Mouse (Mus musculus) C2C12 (cell line): ENCODE data around the gene Fam126a. TPM values are rescaled to one million over a fixed set of nuclear protein-coding genes. Genes with fewer than 3 reads are reported as not detected.

ENCODE experiments used
- H3K27me3 ChIP-seq: one replicate; pipeline ENCODE4 v1.6.1; 2011; ENCODE audit not compliant: control insufficient read depth, insufficient read depth, insufficient read length
- H3K36me3 ChIP-seq: one replicate; pipeline ENCODE4 v1.6.1; 2011; ENCODE audit not compliant: control insufficient read depth, insufficient read depth
- H3K4me3 ChIP-seq: one replicate; pipeline ENCODE4 v1.5.1; 2011; ENCODE audit warnings: mild to moderate bottlenecking, control low read depth; ENCODE audit not compliant: poor library complexity, insufficient read depth, severe bottlenecking
- H3K79me2 ChIP-seq: one replicate; pipeline ENCODE4 v1.6.1; 2011; ENCODE audit not compliant: control insufficient read depth, insufficient read depth
- H3K79me3 ChIP-seq: one replicate; pipeline ENCODE4 v1.6.1; 2011; ENCODE audit warnings: low read depth, control low read depth
- H3ac ChIP-seq: one replicate; pipeline ENCODE3; 2011; ENCODE audit warnings: low read depth; ENCODE audit not compliant: control insufficient read depth, insufficient read length
- CEBPB ChIP-seq: IDR thresholded peaks from one replicate; pipeline ENCODE4 v1.6.1; 2011; ENCODE audit warnings: low read depth, mild to moderate bottlenecking, control low read depth, moderate library complexity
- CTCF ChIP-seq: IDR thresholded peaks from one replicate; pipeline ENCODE4 v1.5.1; 2011; ENCODE audit not compliant: control insufficient read depth, insufficient read depth, insufficient read length
- FOSL1 ChIP-seq: IDR thresholded peaks from one replicate; pipeline ENCODE4 v1.8.0; 2011; ENCODE audit warnings: mild to moderate bottlenecking, low read length; ENCODE audit not compliant: poor library complexity, insufficient read depth, severe bottlenecking
- MAX ChIP-seq: IDR thresholded peaks from one replicate; pipeline ENCODE4 v1.6.1; 2011; ENCODE audit warnings: mild to moderate bottlenecking, control low read depth
- MYOD1 ChIP-seq: IDR thresholded peaks from one replicate; pipeline ENCODE4 v1.6.1; 2011; ENCODE audit warnings: low read depth; ENCODE audit not compliant: control insufficient read depth, insufficient read length
- MYOG ChIP-seq: IDR thresholded peaks from one replicate; pipeline ENCODE4 v1.6.1; 2011; ENCODE audit not compliant: control insufficient read depth, insufficient read length; ENCODE audit errors: extremely low read depth
- USF1 ChIP-seq: IDR thresholded peaks from one replicate; pipeline ENCODE4 v1.6.1; 2011; ENCODE audit warnings: low read depth, mild to moderate bottlenecking, control low read depth, moderate library complexity
- polyA plus RNA-seq: library from polyadenylated mRNA; unstranded; fragments of >200 nt; fragmentation: generic; extraction: Trizol; gene quantifications from one replicate; pipeline ENCODE4 v1.2.1, GENCODE M21; 2012; ENCODE audit warnings: missing spikeins

Gene Fam126a
- polyA plus RNA-seq, 1 experiment, result 10.1 TPM

DNA sequence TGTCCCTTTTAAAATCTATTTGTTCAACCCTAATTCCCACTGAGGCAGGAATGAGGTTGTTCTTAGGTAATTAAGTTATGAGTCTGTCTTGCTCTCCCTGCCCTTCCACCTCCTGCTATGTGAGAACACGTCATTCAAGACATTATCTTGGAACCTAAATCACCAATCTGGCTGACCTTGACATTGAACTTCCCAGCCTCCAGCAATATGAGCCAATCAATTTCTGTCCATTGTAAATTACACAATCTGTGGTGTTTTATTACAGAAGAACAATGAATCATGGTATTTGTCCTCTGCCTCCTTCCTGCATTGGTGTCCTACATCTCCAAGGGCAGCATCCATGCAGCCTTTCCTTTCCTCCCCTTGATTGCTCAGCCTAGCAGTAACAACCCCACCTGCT, 13.9 kb upstream of the Fam126a start:
- Histone ChIP-seq H3K79me2 (no peaks in the 10 kb centered on the region), H3K4me3 (no peak overlapping the region), H3K79me3 (no peaks in the 10 kb centered on the region), H3K27me3 (no peaks in the 10 kb centered on the region), H3ac (no peak overlapping the region), H3K36me3 (no peaks in the 10 kb centered on the region)
- TF ChIP-seq CTCF (no peak), CEBPB (peak; percentile 43)

DNA sequence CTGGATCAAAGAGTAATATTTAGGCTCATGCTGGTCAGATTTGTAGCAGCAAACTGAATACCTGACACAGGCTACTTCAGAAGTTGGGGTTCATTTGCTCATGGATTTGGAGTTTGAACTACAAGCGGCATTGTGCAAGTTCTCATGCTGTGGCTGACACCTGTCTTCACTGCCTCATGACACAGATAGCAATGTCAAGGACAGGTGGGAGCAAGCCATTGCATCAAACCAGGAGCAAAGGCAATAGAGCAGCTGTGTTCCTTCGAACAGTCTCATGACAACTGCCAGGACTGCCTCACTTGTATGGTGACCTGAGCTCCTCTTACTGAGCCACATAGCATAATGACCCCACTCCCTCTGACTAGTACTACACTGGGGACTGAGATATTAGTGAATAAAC, 12.9 kb upstream of the Fam126a start:
- H3K79me2 ChIP-seq, result no peaks in the 10 kb centered on the region
- H3K4me3 ChIP-seq, result no peak overlapping the region
- no peaks in the 10 kb centered on the region for H3K27me3 ChIP-seq
- no peaks in the 10 kb centered on the region for H3K36me3 ChIP-seq
- no peak for TF ChIP-seq MYOD1
- TF ChIP-seq FOSL1, result no peak
- TF ChIP-seq CEBPB, result no peak
- H3K79me3 ChIP-seq, result no peaks in the 10 kb centered on the region
- no peak overlapping the region for H3ac ChIP-seq

DNA sequence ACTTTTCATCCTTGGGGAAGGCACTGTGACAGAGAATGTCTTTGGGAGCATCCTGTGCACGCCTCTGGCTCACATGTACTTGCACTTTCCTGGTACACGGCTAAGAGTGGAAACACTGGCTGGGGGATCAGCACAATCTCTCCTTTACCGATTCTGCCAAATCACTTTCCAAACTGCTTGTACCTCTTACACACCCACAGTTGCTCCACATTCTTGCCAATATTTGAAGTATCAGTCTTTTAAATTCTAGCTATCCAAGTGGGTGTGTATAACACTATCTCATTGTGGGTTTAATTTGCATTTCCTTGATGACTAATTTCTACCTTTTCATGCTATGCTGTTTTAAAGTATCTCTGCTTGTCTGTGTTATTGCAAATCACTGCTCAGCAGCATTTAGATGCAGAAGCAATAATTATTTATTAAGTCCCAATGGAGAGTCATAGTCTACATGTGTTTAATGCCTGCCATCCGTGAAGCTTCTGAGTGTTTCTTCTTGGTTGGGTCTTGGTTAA, 10.9 kb upstream of the Fam126a start:
- TF ChIP-seq CTCF, result no peak
- no peak for TF ChIP-seq MYOG
- no peak for TF ChIP-seq MAX
- no peak for TF ChIP-seq CEBPB
- TF ChIP-seq MYOD1, result no peak
- TF ChIP-seq USF1, result no peak
- no peak for TF ChIP-seq FOSL1
- no peak overlapping the region for H3ac ChIP-seq
- H3K79me2 ChIP-seq, result no peaks in the 10 kb centered on the region
- no peak overlapping the region for H3K4me3 ChIP-seq
- H3K36me3 ChIP-seq, result no peaks in the 10 kb centered on the region
- no peaks in the 10 kb centered on the region for H3K79me3 ChIP-seq
- H3K27me3 ChIP-seq, result no peaks in the 10 kb centered on the region

DNA sequence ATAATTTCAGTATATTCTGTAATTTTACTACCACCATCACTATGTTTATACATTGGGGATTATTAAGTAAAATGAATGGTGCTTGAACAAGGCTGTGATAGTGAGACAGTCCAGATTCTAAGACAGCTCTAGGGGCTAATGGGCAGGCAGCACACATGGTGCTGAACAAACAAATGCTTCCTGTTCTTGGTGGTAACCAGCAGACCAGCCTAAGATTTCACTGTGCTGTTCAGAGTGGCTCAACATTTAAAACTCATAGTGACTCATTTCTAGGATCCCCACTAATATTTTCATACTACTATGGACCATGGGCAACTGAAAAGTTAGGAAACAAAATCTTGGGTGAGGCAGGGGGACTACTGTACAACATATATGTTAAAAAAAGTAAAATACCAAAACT, 10.1 kb upstream of the Fam126a start:
- Histone ChIP-seq H3K4me3 (no peak overlapping the region), H3ac (no peak overlapping the region), H3K36me3 (no peaks in the 10 kb centered on the region), H3K27me3 (no peaks in the 10 kb centered on the region), H3K79me2 (no peaks in the 10 kb centered on the region), H3K79me3 (no peaks in the 10 kb centered on the region)
- TF ChIP-seq USF1, result no peak
- no peak for TF ChIP-seq MYOG
- no peak for TF ChIP-seq CTCF
- no peak for TF ChIP-seq FOSL1
- TF ChIP-seq MAX, result no peak
- no peak for TF ChIP-seq CEBPB
- TF ChIP-seq MYOD1, result no peak

DNA sequence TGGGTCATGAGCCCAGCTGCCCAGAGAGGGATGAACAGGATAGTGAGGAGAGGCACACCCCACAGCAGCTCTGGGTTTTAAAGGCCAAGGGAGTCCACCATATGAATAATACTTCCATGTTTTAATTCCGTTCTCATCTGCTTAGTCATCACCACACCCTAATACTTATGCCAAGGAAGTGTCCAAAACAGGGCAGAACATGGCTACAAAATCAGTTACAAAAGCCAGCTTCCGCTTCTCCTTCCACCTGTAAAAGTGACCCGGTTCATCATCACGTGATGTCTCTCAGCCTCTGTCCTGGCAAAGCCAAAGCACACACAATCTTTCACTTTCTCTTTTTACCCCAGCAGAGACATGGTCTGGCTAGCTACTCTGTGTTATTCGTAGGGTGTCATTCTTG, 8.9 kb upstream of the Fam126a start:
- Histone ChIP-seq H3K79me2 (no peaks in the 10 kb centered on the region), H3K79me3 (no peaks in the 10 kb centered on the region), H3K4me3 (no peak overlapping the region), H3K36me3 (no peaks in the 10 kb centered on the region), H3K27me3 (no peaks in the 10 kb centered on the region), H3ac (no peak overlapping the region)
- TF ChIP-seq CEBPB (no peak), MYOG (no peak), USF1 (peak; percentile 97)

DNA sequence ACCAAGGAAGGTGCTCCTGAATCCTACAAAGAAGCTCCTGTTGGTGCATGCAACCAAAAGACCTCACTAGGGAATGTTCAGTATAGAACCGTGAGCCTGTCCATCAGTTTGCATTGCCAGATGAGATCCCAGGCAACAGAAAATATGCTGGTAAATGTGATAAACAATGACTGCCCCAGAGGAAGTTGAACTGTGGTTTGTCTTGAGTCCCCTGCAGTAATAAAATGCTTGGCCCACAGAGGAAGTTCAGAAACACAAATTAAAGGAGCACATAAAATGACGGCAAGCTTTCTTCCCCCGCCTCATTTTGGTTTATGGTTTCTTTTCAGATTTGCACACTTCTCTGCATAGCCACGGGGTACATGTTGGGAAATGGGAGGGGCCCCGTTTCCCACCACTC, 8.3 kb upstream of the Fam126a start:
- Histone ChIP-seq H3K79me3 (no peaks in the 10 kb centered on the region), H3K36me3 (no peaks in the 10 kb centered on the region), H3ac (no peak overlapping the region), H3K4me3 (no peak overlapping the region), H3K27me3 (no peaks in the 10 kb centered on the region), H3K79me2 (no peaks in the 10 kb centered on the region)
- TF ChIP-seq MAX (no peak), USF1 (no peak), MYOG (no peak), CEBPB (no peak), CTCF (no peak), MYOD1 (no peak), FOSL1 (no peak)
